Mouse (Mus musculus) cerebellum, adult 2 months (tissue): ENCODE results near the gene Fam173a.

Experiments
- CTCF ChIP-seq: fragments of 200-500 bp; IDR thresholded peaks from 2 replicates; pipeline ENCODE4 v1.5.1; 2011; ENCODE audit warnings: low read depth, mild to moderate bottlenecking, control low read depth, low read length, moderate library complexity, borderline replicate concordance; ENCODE audit not compliant: insufficient read depth
- POLR2A ChIP-seq: fragments of 200-500 bp; IDR thresholded peaks from 2 replicates; pipeline ENCODE4 v1.6.1; 2011; ENCODE audit warnings: low read length, control low read depth, borderline replicate concordance; ENCODE audit not compliant: insufficient read depth

DNA sequence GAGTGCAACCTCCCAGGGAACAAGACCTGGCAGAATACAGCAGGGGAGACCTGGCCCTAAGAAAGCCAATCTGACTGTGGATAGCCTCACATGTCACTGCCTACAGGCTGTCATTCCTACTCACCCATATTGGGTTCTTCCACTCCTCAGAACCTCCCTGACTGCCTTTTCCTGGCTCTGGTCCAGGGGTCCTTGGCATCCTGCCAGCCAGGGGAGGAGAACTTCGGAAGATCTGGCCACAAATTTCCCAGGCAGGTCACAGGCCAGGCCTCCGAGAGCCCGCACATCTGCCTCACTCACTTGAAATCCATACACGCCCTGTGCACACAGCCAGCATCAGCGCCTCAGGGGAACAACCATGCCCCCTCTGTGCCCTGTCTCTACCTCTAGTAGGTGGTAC, 41.3 kb downstream of the Fam173a start:
- TF ChIP-seq CTCF (no peak), POLR2A (no peak)
